Mouse (Mus musculus) myocyte (in vitro differentiated cells): ENCODE data around the gene Gng12. TPM values are rescaled to one million over a fixed set of nuclear protein-coding genes. Genes with fewer than 3 reads are reported as not detected.

Source experiments
- H3K27me3 ChIP-seq: one replicate; pipeline ENCODE4 v1.6.1; 2011; ENCODE audit not compliant: control insufficient read depth, insufficient read depth, insufficient read length
- H3K36me3 ChIP-seq: one replicate; pipeline ENCODE4 v1.6.1; 2011; ENCODE audit not compliant: control insufficient read depth, insufficient read depth
- H3K4me2 ChIP-seq: one replicate; pipeline ENCODE4 v1.6.1; 2011; ENCODE audit warnings: low read depth, control low read depth
- H3K4me3 ChIP-seq: one replicate; pipeline ENCODE4 v1.5.1; 2011; ENCODE audit warnings: mild to moderate bottlenecking, control low read depth, moderate library complexity
- H3K79me2 ChIP-seq: one replicate; pipeline ENCODE4 v1.6.1; 2011; ENCODE audit not compliant: control insufficient read depth, insufficient read depth
- H3ac ChIP-seq: one replicate; pipeline ENCODE4 v1.6.1; 2011; ENCODE audit not compliant: control insufficient read depth, insufficient read length
- CEBPB ChIP-seq: IDR thresholded peaks from 2 replicates; pipeline ENCODE4 v1.6.1; 2011; ENCODE audit warnings: mild to moderate bottlenecking, moderate library complexity; ENCODE audit not compliant: poor library complexity, insufficient read depth, severe bottlenecking
- E2F4 ChIP-seq: IDR thresholded peaks from one replicate; pipeline ENCODE4 v1.6.1; 2011; ENCODE audit warnings: mild to moderate bottlenecking, control low read depth, moderate library complexity; ENCODE audit not compliant: insufficient read depth
- MAX ChIP-seq: IDR thresholded peaks from one replicate; pipeline ENCODE4 v1.6.1; 2011; ENCODE audit warnings: low read depth, mild to moderate bottlenecking, control low read depth
- MYOD1 ChIP-seq, 3 experiments: IDR thresholded peaks; one replicate each; pipeline ENCODE4 v1.6.1; 2011; ENCODE audit warnings: control low read depth in 2 of 3, low read depth in 2 of 3, mild to moderate bottlenecking in 2 of 3, moderate library complexity in 1 of 3; ENCODE audit not compliant: insufficient read length in 2 of 3, control insufficient read depth in 1 of 3
- MYOG ChIP-seq, 3 experiments: IDR thresholded peaks; one replicate each; pipeline ENCODE4 v1.6.1; 2011; ENCODE audit warnings: control low read depth in 2 of 3, low read depth in 2 of 3, mild to moderate bottlenecking in 2 of 3; ENCODE audit not compliant: insufficient read length in 2 of 3, control insufficient read depth in 1 of 3, insufficient read depth in 1 of 3
- POLR2A ChIP-seq: IDR thresholded peaks from one replicate; pipeline ENCODE4 v1.6.1; 2011; ENCODE audit warnings: low read depth, mild to moderate bottlenecking, control low read depth, moderate library complexity; ENCODE audit not compliant: insufficient read length
- POLR2AphosphoS2 ChIP-seq: IDR thresholded peaks from one replicate; pipeline ENCODE4 v1.6.1; 2011; ENCODE audit warnings: low read depth, control low read depth; ENCODE audit not compliant: insufficient read length
- REST ChIP-seq: IDR thresholded peaks from one replicate; pipeline ENCODE4 v1.6.1; 2011; ENCODE audit warnings: mild to moderate bottlenecking, control low read depth, moderate library complexity; ENCODE audit not compliant: insufficient read depth, insufficient read length
- SRF ChIP-seq: IDR thresholded peaks from one replicate; pipeline ENCODE4 v1.6.1; 2011; ENCODE audit warnings: low read depth; ENCODE audit not compliant: control insufficient read depth, insufficient read length
- TCF12 ChIP-seq: IDR thresholded peaks from one replicate; pipeline ENCODE4 v1.6.1; 2011; ENCODE audit warnings: mild to moderate bottlenecking, control low read depth; ENCODE audit not compliant: poor library complexity, insufficient read depth, severe bottlenecking
- TCF3 ChIP-seq: IDR thresholded peaks from one replicate; pipeline ENCODE4 v1.6.1; 2011; ENCODE audit warnings: low read depth, control low read depth; ENCODE audit not compliant: insufficient read length
- USF1 ChIP-seq: IDR thresholded peaks from one replicate; pipeline ENCODE4 v1.6.1; 2011; ENCODE audit warnings: low read depth, mild to moderate bottlenecking, control low read depth, moderate library complexity
- polyA plus RNA-seq: library from polyadenylated mRNA; unstranded; fragments of >200 nt; fragmentation: generic; extraction: Trizol; gene quantifications from one replicate; pipeline ENCODE4 v1.2.1, GENCODE M21; 2012; ENCODE audit warnings: missing spikeins

Gene Gng12
- polyA plus RNA-seq, 1 experiment, result 37.8 TPM

GRCm38 (mm10) chr6:66994981-66995380, 98.8 kb downstream of the Gng12 start:
- Histone ChIP-seq H3K27me3 (no peaks in the 10 kb centered on the region), H3K4me2 (no peak overlapping the region), H3K4me3 (no peak overlapping the region), H3K79me2 (no peaks in the 10 kb centered on the region), H3ac (no peak overlapping the region), H3K36me3 (no peaks in the 10 kb centered on the region)
- no peak for TF ChIP-seq TCF12
- TF ChIP-seq SRF, result no peak
- no peak for TF ChIP-seq TCF3
- no peak for TF ChIP-seq USF1
- no peak for TF ChIP-seq MYOD1 (IDR thresholded peaks at IDR 0.05; ENCODE audit: control insufficient read depth in 1 of 3, insufficient read length in 2 of 3, low read depth in 2 of 3)
- no peak for TF ChIP-seq MYOG (IDR thresholded peaks at IDR 0.05; ENCODE audit: control insufficient read depth in 1 of 3, insufficient read depth in 1 of 3, insufficient read length in 2 of 3, low read depth in 2 of 3)

GRCm38 (mm10) chr6:66995825-66996224, 99.6 kb downstream of the Gng12 start:
- Histone ChIP-seq H3K79me2 (no peaks in the 10 kb centered on the region), H3ac (no peak overlapping the region), H3K36me3 (no peaks in the 10 kb centered on the region), H3K27me3 (no peaks in the 10 kb centered on the region), H3K4me2 (no peak overlapping the region), H3K4me3 (no peak overlapping the region)
- TF ChIP-seq SRF (no peak), POLR2AphosphoS2 (no peak), TCF3 (no peak), MYOD1 (IDR thresholded peaks at IDR 0.05; ENCODE audit: control insufficient read depth in 1 of 3, insufficient read length in 2 of 3, low read depth in 2 of 3) (no peak), USF1 (no peak), TCF12 (no peak), E2F4 (no peak), MAX (no peak), MYOG (IDR thresholded peaks at IDR 0.05; ENCODE audit: control insufficient read depth in 1 of 3, insufficient read depth in 1 of 3, insufficient read length in 2 of 3, low read depth in 2 of 3) (no peak), REST (no peak), POLR2A (no peak), CEBPB (no peak)

GRCm38 (mm10) chr6:66996257-66996656, 100.1 kb downstream of the Gng12 start:
- H3K4me2 ChIP-seq, result no peak overlapping the region
- no peaks in the 10 kb centered on the region for H3K36me3 ChIP-seq
- no peaks in the 10 kb centered on the region for H3K27me3 ChIP-seq
- H3K79me2 ChIP-seq, result no peaks in the 10 kb centered on the region
- H3ac ChIP-seq, result no peak overlapping the region
- no peak for TF ChIP-seq USF1
- TF ChIP-seq MYOD1 (IDR thresholded peaks at IDR 0.05; ENCODE audit: control insufficient read depth in 1 of 3, insufficient read length in 2 of 3, low read depth in 2 of 3), result no peak
- TF ChIP-seq E2F4, result no peak
- no peak for TF ChIP-seq SRF
- TF ChIP-seq MAX, result no peak
- no peak for TF ChIP-seq TCF3
- TF ChIP-seq REST, result no peak
- no peak for TF ChIP-seq POLR2AphosphoS2
- TF ChIP-seq POLR2A, result no peak
- TF ChIP-seq MYOG (IDR thresholded peaks at IDR 0.05; ENCODE audit: control insufficient read depth in 1 of 3, insufficient read depth in 1 of 3, insufficient read length in 2 of 3, low read depth in 2 of 3), result no peak
- no peak for TF ChIP-seq CEBPB
- TF ChIP-seq TCF12, result no peak
- no peak overlapping the region for H3K4me3 ChIP-seq

GRCm38 (mm10) chr6:66998645-66999044, 102.4 kb downstream of the Gng12 start:
- no peak overlapping the region for H3ac ChIP-seq
- no peaks in the 10 kb centered on the region for H3K36me3 ChIP-seq
- no peaks in the 10 kb centered on the region for H3K79me2 ChIP-seq
- TF ChIP-seq REST (no peak), CEBPB (peak; percentile 79)
- H3K27me3 ChIP-seq, result no peaks in the 10 kb centered on the region
- no peak overlapping the region for H3K4me3 ChIP-seq
- no peak overlapping the region for H3K4me2 ChIP-seq

GRCm38 (mm10) chr6:66999800-67000199, 103.6 kb downstream of the Gng12 start:
- TF ChIP-seq E2F4 (no peak), POLR2A (no peak), USF1 (no peak), MYOG (IDR thresholded peaks at IDR 0.05; ENCODE audit: control insufficient read depth in 1 of 3, insufficient read depth in 1 of 3, insufficient read length in 2 of 3, low read depth in 2 of 3) (no peak), MAX (no peak), CEBPB (no peak), POLR2AphosphoS2 (no peak)

More at GRCm38 (mm10) chr6:66999800-67000199, 103.6 kb downstream of the Gng12 start:
- H3K4me2 ChIP-seq, result no peak overlapping the region
- H3K36me3 ChIP-seq, result no peaks in the 10 kb centered on the region
- H3K79me2 ChIP-seq, result no peaks in the 10 kb centered on the region
- no peaks in the 10 kb centered on the region for H3K27me3 ChIP-seq
- H3K4me3 ChIP-seq, result no peak overlapping the region
- no peak overlapping the region for H3ac ChIP-seq
